Mouse (Mus musculus) intestine, embryonic 15.5 days (tissue): ENCODE data around the gene Tnrc6c. TPM values are rescaled to one million over a fixed set of nuclear protein-coding genes. Genes with fewer than 3 reads are reported as not detected.

Source experiments
- ATAC-seq: fragments of 200-750 bp; cut with Nextera tagmentation; 2 replicates; pipeline ENCODE4 v1.8.0; 2017; ENCODE audit warnings: moderate TSS enrichment, moderate library complexity
- H3K27ac ChIP-seq: fragments of 300-500 bp; sonication (generic); 2 replicates; pipeline ENCODE4 v1.5.1; 2015; ENCODE audit warnings: mild to moderate bottlenecking, inconsistent platforms
- H3K27me3 ChIP-seq: fragments of 300-500 bp; sonication (generic); replicated peaks from 2 replicates; pipeline ENCODE4 v1.6.1; 2015; ENCODE audit warnings: inconsistent platforms
- H3K36me3 ChIP-seq: fragments of 300-500 bp; sonication (generic); 2 replicates; pipeline ENCODE4 v1.6.1; 2015; ENCODE audit warnings: inconsistent platforms
- H3K4me1 ChIP-seq: fragments of 300-500 bp; sonication (generic); replicated peaks from 2 replicates; pipeline ENCODE4 v1.6.1; 2015; ENCODE audit warnings: inconsistent platforms
- H3K4me2 ChIP-seq: fragments of 300-500 bp; sonication (generic); replicated peaks from 2 replicates; pipeline ENCODE4 v1.6.1; 2015; ENCODE audit warnings: mild to moderate bottlenecking, inconsistent platforms
- H3K4me3 ChIP-seq: fragments of 300-500 bp; sonication (generic); replicated peaks from 2 replicates; pipeline ENCODE4 v1.5.1; 2015; ENCODE audit warnings: inconsistent platforms
- H3K9ac ChIP-seq: fragments of 300-500 bp; sonication (generic); 2 replicates; pipeline ENCODE4 v1.6.1; 2015; ENCODE audit warnings: inconsistent platforms
- H3K9me3 ChIP-seq: fragments of 300-500 bp; sonication (generic); 2 replicates; pipeline ENCODE4 v1.6.1; 2016; ENCODE audit warnings: inconsistent platforms
- WGBS: fragments of 180-500 bp; shearing (Covaris S2); methylation state at CpG from one replicate; pipeline ENCODE4 v1.1.7; 2015; 5-methylcytosine and 5-hydroxymethylcytosine counted together
- polyA plus RNA-seq: library from polyadenylated mRNA; unstranded; fragments of >200 nt; fragmentation: Nextera tagmentation; extraction: Ambion mirVana; gene quantifications from 2 replicates; pipeline ENCODE4 v1.2.1, GENCODE M21; 2015

The Tnrc6c gene
- polyA plus RNA-seq, 1 experiment from 2014 or later = 9.6 TPM

DNA sequence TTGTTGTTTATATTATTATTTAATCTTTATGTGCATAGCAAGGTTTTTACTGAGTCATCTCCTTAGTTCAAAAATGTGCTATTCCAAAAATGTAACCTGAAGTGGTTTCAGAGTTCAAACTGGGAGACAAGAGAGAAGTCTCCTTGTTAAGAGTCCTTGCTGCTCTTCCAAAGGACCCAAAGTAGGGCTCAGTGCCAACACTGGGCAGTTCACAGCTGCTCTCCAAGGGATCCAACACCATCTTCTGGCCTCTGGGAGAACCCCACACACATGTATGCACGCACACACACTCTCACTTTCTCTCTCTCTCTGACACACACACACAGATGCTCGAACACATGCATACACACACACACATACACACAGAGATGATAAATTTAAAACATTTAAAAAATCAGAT is 11.9 kb upstream of the Tnrc6c start:
- no peaks in the 10 kb centered on the region for H3K9me3 ChIP-seq
- no peaks in the 10 kb centered on the region for H3K27me3 ChIP-seq
- H3K4me1 ChIP-seq = no peaks in the 10 kb centered on the region
- WGBS = 86% methylated on average over 2 of the region's 2 CpGs
- H3K4me2 ChIP-seq = no peak overlapping the region
- no peaks in the 10 kb centered on the region for H3K36me3 ChIP-seq
- H3K27ac ChIP-seq = no peak overlapping the region
- H3K9ac ChIP-seq = no peak overlapping the region
- no peak overlapping the region for H3K4me3 ChIP-seq
- ATAC-seq = no peak

DNA sequence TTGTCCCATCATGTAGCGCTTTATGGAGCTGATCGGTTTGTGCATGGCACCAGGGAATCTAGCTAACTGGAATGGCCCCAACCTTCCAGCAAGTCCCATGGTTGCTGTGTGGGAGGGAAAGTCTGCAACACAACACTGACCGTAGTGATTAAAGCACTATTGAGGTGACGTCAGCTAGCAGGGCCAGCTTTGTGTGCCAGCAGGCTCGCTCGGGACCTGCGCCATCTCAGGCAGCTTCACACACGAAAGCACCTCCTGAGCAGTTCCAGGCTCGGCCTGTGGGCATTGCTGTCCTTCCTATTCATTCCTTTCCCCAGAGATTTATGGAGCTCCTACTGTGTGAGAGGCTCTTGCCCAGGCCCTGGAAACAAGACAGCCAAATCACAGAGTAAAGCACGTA is 10.8 kb upstream of the Tnrc6c start:
- Histone ChIP-seq H3K36me3 (no peaks in the 10 kb centered on the region), H3K4me2 (no peak overlapping the region), H3K9me3 (no peaks in the 10 kb centered on the region), H3K27ac (no peak overlapping the region), H3K4me3 (no peak overlapping the region), H3K4me1 (no peaks in the 10 kb centered on the region), H3K9ac (no peak overlapping the region), H3K27me3 (no peaks in the 10 kb centered on the region)
- no peak for ATAC-seq
- 72% methylated on average over 10 of the region's 10 CpGs for WGBS

DNA sequence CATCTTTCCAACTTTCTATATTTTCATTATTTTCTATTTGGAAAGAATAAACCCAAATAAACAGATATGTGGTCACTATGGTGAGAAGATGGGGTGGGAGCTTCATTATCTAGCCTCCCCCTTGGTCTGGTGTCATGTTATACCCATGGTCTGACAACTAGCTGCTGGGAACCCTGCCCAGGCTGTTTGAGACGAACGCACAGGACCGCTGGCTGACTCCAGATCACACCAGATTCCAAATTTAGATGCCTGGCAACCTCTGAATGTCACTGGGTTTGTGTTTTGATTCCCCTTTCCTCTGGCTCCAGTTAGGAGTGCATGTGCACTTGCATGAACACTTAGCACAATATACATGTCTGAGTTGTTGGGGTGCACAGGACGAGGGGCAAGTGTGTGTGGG is 7.3 kb upstream of the Tnrc6c start:
- Histone ChIP-seq H3K27ac (no peak overlapping the region), H3K4me2 (no peak overlapping the region), H3K9me3 (no peaks in the 10 kb centered on the region), H3K27me3 (no peaks in the 10 kb centered on the region; the same call in 1 of the 2 replicates), H3K4me3 (no peak overlapping the region), H3K9ac (no peak overlapping the region), H3K36me3 (no peaks in the 10 kb centered on the region), H3K4me1 (no peaks in the 10 kb centered on the region)
- no peak for ATAC-seq
- WGBS = 76% methylated on average over 4 of the region's 4 CpGs

DNA sequence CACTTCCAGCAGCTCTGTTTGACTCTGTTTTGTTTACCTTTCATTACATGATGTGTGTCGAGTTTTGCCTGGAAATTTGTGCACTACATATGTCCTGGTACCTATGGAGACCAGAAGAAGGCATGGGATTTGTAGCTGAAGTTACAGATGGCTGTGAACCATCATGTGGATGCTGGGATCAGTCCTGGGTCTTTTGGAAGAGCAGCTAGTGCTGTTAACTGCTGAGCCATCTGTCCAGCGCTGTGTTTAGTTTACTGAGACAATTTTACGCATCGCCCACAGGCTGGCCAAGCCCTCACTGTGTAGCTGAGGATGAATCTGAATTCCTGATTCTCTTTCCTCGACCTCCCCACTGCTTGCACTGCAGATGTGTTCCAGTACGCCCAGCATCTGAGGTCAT is 6.1 kb upstream of the Tnrc6c start:
- H3K9me3 ChIP-seq = no peaks in the 10 kb centered on the region
- no peak overlapping the region for H3K4me3 ChIP-seq
- H3K36me3 ChIP-seq = no peaks in the 10 kb centered on the region
- 49% methylated on average over 6 of the region's 6 CpGs for WGBS
- no peak overlapping the region for H3K27ac ChIP-seq
- no peak for ATAC-seq
- no peaks in the 10 kb centered on the region; the same call in 1 of the 2 replicates for H3K27me3 ChIP-seq
- H3K9ac ChIP-seq = no peak overlapping the region
- H3K4me1 ChIP-seq = 0 out of 2 replicates have a peak, but pooled peaks cover under 1% of the 10 kb centered on the region
- no peak overlapping the region for H3K4me2 ChIP-seq

DNA sequence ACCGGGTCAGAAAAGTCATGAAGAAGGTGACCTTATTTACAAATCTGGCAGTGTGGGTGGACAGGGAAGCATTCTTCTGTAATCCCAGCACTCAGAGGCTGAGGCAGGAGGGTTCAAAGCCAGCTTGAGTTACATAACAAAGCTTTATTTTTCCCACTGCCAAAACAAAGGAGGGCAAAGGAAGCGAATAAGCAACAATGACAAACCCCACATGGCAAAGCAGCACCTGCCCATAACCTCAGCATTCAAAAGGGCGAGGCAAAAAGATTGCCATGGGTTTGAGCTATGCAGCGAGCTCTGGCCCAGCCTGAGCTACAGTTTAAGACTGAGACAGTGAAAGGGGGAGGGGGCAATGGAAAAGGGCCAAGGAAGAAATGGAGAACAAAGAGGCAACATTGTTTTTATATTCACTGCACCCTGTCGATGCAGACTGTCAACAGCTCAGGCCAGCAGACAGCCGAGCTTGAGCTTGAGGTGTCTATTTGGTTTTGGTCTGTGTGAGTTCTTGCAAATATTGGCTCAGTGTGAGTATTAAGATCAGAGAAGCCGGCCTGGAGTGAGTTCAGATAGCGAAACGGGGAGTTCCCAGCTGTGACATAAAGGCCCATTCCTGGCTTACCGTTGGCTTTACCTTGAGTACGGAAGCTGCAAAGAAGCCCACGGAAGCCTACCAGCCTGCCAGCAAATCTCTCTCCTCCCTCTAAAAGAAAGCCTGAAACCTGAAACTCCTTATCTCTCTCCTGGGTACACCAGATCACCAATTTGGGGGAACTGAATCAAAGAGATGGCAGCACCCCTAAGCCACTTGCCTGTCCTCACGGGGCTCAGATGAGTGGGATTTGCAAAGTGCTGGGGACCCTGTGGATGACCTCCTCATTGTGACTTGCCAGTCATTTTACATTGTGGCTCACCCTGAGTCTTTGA is 3.1 kb upstream of the Tnrc6c start:
- H3K27ac ChIP-seq = no peak overlapping the region
- no peaks in the 10 kb centered on the region for H3K36me3 ChIP-seq
- peaks cover 5% of the 10 kb centered on the region; the same call in 1 of the 2 replicates for H3K4me1 ChIP-seq
- H3K27me3 ChIP-seq = no peaks in the 10 kb centered on the region; the same call in 1 of the 2 replicates
- H3K9me3 ChIP-seq = no peaks in the 10 kb centered on the region
- no peak overlapping the region for H3K4me3 ChIP-seq
- no peak for ATAC-seq
- no peak overlapping the region for H3K9ac ChIP-seq
- WGBS = 61% methylated on average over 13 of the region's 13 CpGs
- H3K4me2 ChIP-seq = no peak overlapping the region

DNA sequence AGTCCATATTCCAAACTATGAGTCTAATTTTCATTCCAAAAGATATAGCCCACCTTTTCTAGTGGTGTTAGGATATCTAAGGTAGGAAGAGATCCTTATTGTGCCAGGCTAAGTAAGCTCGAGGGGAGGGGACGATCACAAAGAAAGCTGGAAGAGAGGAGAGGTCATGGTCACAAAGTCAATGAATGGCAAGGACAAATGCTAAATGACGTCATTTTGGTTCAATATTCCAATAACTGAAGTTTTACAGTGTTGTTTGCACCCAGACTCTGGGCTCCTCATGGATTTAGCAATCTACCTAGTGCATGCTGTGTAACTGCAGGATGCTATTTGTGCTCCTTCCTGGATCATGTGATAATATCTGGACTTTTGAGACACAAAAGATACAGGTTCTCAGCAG is 1.2 kb upstream of the Tnrc6c start:
- no peak for ATAC-seq
- 63% methylated on average over 3 of the region's 3 CpGs for WGBS
- Histone ChIP-seq H3K36me3 (no peaks in the 10 kb centered on the region), H3K27ac (no peak overlapping the region), H3K4me1 (peaks cover 11% of the 10 kb centered on the region; the same call in 1 of the 2 replicates), H3K4me3 (no peak overlapping the region), H3K9ac (no peak overlapping the region), H3K9me3 (no peaks in the 10 kb centered on the region), H3K27me3 (no peaks in the 10 kb centered on the region; the same call in 1 of the 2 replicates), H3K4me2 (peak overlapping the region; percentile 88; the same call in 1 of the 2 replicates)

DNA sequence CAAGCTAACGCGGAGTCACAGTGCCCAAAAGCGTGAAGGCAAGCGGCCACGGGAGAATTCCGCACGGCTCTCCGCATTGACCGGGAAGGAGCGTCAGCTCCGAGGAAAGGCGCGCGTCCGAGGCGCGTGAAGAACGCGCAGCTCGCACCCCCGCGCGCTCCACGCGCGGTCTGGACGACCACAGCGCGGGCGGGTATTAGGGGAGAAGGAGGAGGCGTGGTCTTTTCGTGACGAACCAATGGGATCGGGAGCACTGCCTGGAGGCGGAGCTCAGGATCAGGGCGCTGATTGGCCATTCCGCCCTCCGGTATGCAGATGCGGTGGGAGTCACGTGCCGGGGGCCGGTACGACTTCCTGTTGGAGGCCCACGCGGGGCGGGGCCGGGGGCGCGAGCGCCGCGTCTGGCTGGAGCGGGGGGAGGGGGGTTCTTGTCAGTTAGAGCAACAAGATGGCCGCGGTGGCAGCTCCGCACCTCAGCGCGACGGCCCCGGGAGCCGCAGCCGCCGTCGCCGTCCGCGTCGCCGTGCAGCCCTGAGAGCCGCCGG is 363 bp downstream of the Tnrc6c start:
- H3K9me3 ChIP-seq = no peaks in the 10 kb centered on the region
- H3K9ac ChIP-seq = peak overlapping the region; percentile 95
- H3K36me3 ChIP-seq = no peaks in the 10 kb centered on the region
- H3K4me2 ChIP-seq = peak overlapping the region; percentile 88
- peaks cover 22% of the 10 kb centered on the region for H3K4me1 ChIP-seq
- WGBS = under 1% methylated on average over 63 of the region's 71 CpGs
- peak overlapping the region; percentile 96 for H3K27ac ChIP-seq
- H3K4me3 ChIP-seq = peak overlapping the region; percentile 92
- peak; percentile 98 for ATAC-seq
- H3K27me3 ChIP-seq = no peaks in the 10 kb centered on the region; the same call in 1 of the 2 replicates

DNA sequence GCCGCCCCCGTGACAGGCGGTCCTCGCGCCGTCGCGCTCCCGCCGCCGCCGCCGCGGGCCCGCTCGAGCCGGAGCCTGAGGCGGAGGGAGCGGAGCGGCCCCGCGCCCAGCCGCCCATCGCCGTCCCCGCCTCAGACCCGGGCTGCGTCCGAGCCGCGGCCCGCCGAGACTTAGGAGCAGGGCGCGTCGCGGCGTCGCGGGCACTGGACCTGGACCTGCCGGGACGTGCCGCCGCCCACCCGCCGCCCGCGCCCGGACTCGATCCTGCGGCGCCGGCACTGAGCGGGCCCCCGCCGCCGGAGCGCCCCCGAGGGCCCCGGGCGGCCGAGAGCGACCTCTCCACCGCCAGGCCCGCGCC is 824 bp downstream of the Tnrc6c start:
- Histone ChIP-seq H3K4me2 (peak overlapping the region; percentile 88), H3K27me3 (no peaks in the 10 kb centered on the region; the same call in 1 of the 2 replicates), H3K9me3 (no peaks in the 10 kb centered on the region), H3K9ac (peak overlapping the region; percentile 95), H3K36me3 (no peaks in the 10 kb centered on the region), H3K4me1 (peaks cover 22% of the 10 kb centered on the region), H3K4me3 (peak overlapping the region; percentile 92), H3K27ac (peak overlapping the region; percentile 95)
- under 1% methylated on average over 42 of the region's 66 CpGs for WGBS
- peak; percentile 66 for ATAC-seq

DNA sequence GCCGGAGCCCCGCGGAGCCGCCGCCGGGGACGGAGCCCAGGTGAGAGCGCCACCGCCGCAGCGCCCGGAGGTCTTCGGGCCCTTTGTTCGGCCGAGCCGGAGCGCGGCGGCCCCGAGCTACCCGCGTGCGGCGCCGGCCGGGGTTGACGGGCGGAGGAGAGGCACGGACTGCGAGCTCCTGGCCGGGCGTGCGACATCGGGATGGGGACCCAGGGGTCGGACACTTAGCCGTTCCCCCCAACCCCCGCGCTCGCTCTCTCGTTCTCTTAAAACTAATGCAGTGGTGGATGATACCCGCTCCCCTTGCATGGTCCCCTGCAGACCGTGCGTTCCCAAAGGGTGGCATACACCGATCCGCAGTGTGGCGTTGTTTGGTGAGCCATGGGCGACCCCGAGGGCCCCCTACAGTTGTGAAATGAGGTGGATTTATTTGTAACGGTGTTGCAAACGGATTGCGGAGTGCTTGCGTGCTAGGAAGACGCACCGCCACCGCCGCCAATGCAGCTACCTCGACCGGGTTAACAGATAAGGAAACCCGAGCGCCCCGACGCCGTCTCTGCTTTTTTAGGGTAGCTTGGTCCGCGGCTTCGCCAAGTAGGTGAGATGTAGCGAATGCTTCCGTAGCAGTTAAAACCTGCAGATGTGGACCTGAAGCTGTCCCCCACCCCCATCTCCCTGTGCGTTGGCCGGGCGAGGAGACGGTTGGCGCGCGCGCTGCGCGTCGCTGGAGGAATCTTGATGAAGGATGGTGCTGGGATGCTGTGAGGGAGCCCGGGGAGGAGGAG is 1.4 kb downstream of the Tnrc6c start:
- ATAC-seq = no peak; the same call in 1 of the 2 replicates
- peak overlapping the region; percentile 92 for H3K4me3 ChIP-seq
- H3K27me3 ChIP-seq = no peaks in the 10 kb centered on the region; the same call in 1 of the 2 replicates
- H3K4me1 ChIP-seq = peaks cover 22% of the 10 kb centered on the region
- peak overlapping the region; percentile 95 for H3K9ac ChIP-seq
- WGBS = under 1% methylated on average over 72 of the region's 80 CpGs
- H3K27ac ChIP-seq = peak overlapping the region; percentile 95
- no peaks in the 10 kb centered on the region for H3K36me3 ChIP-seq
- no peaks in the 10 kb centered on the region for H3K9me3 ChIP-seq
- peak overlapping the region; percentile 88 for H3K4me2 ChIP-seq

DNA sequence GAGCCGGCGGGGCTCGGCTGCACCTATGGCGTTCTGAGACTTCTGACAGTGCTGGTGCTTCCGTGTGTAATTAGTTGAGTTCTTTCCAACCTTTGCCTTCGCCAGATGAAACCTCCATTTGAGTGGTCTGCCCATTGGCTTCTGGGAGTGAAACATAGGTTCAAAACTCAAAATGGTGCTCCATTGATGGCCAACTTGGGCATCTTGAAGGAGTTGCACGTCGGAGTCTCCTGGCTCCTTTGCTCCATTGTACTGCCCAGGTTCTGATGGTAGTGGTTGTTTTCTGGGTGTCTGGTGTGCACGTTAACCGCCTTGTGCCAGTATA is 1.9 kb downstream of the Tnrc6c start:
- Histone ChIP-seq H3K36me3 (no peaks in the 10 kb centered on the region), H3K9me3 (no peaks in the 10 kb centered on the region), H3K27ac (peak overlapping the region; percentile 95; the same call in 1 of the 2 replicates), H3K9ac (peak overlapping the region; percentile 95), H3K27me3 (no peaks in the 10 kb centered on the region; the same call in 1 of the 2 replicates), H3K4me3 (peak overlapping the region; percentile 92), H3K4me1 (peaks cover 22% of the 10 kb centered on the region), H3K4me2 (peak overlapping the region; percentile 88)
- 14% methylated on average over 10 of the region's 10 CpGs for WGBS
- ATAC-seq = no peak

DNA sequence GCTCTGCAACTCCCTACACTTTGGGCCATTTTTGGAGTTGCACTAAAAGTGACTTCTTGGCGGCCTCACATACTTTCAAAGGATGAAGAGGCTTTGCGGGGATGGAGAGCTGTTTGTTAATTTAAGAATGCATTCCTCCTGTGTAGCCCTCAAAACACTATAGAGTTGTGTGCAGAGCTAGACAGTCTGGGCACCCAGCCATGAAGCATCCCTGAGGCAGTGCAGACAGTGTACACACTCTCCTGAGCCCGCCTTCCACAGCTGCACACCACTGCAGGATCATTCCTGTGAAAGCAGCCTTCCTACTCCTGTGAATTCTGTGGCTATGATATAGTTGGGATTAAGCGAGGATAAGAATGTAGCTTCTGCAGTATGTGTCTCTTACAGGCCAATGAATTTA is 4.9 kb downstream of the Tnrc6c start:
- Histone ChIP-seq H3K4me1 (peaks cover 19% of the 10 kb centered on the region), H3K4me2 (no peak overlapping the region), H3K27ac (no peak overlapping the region), H3K27me3 (no peaks in the 10 kb centered on the region), H3K4me3 (no peak overlapping the region), H3K36me3 (no peaks in the 10 kb centered on the region), H3K9me3 (no peaks in the 10 kb centered on the region), H3K9ac (no peak overlapping the region)
- WGBS = 51% methylated on average over 4 of the region's 4 CpGs
- ATAC-seq = no peak
